Mouse (Mus musculus) granulocyte monocyte progenitor cell, adult 5-6 weeks (primary cell): ENCODE measurements around the gene Gm49450. TPM values are rescaled to one million over a fixed set of nuclear protein-coding genes. Genes with fewer than 3 reads are reported as not detected.
"Not testable (repeated sequence)": the region's sequence is repeated elsewhere in the genome, so short reads cannot be mapped to it uniquely, and the experiment has no call there.

Source experiments
- ATAC-seq: replicated peaks from 2 replicates; pipeline ENCODE4 v1.8.0; 2016; ENCODE audit warnings: mild to moderate bottlenecking, moderate TSS enrichment, inconsistent platforms; ENCODE audit not compliant: poor library complexity, severe bottlenecking
- total RNA-seq, 2 experiments: library from RNA; stranded (forward) in 1 of 2; stranded (reverse) in 1 of 2; fragments of 200-712, 200-1000 nt in 1 of 2; fragments of >200 nt in 1 of 2; fragmentation: Nextera tagmentation in 1 of 2; gene quantifications; 2 replicates each; pipeline ENCODE4 v1.2.3; 2014 to 2017

Gm49450 gene
- total RNA-seq, 2 experiments from 2014 or later: not detected

DNA sequence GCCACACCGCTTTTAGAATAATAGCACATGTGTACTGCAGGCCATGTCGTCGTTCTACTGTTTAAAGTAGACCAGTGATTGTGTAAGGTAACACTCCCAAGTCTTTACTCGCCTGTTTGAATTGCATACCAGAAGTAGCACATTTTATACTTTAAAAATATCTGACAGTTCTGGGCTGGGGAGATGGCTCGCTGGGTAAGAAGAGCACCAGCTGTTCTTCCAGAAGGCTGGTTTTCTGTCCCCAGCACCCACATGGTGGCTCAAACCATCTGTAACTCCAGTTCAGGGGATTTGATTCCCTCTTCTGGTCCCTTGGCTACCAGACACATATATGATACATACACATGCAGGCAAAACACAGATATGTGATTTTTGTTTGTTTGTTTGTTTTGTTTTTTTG lies 4.1 kb upstream of the Gm49450 start:
- no peak for ATAC-seq

DNA sequence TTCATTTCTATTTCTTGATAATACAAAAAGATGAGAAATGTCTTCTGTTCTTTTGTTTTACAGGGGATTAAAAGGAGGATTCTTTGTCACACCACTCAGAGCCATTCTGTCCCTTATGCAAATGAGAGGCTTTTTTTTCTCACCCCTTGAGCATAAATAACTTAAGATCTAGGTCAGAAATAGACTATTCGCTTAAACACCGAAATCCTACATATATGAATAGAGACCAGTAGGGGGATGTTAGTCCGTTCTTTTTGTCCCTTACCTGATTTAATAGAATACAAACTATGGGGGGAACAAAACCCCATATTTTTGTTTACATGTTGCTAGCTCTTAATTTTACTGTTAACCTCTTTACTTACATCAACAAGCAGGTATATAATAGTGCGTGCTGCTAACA lies 2.6 kb upstream of the Gm49450 start:
- no peak for ATAC-seq

DNA sequence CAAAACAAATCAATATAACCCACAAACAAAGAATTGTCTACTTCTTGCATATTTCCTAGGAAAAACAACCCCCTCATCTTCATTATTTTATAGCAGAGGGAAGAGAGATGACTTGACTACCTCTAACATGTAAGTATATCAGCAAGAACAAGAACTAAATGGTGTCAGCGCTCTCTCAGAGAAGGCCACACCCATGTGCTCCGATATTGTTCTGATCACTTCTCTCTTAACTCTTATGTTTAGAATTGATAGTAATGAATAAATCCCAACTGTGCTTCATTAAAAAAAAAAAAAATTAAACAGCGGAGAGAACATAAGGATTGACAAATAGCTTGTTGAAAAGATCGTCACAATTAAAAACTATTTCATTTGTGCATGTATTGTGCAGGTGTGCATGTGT lies 2.0 kb upstream of the Gm49450 start:
- no peak for ATAC-seq

DNA sequence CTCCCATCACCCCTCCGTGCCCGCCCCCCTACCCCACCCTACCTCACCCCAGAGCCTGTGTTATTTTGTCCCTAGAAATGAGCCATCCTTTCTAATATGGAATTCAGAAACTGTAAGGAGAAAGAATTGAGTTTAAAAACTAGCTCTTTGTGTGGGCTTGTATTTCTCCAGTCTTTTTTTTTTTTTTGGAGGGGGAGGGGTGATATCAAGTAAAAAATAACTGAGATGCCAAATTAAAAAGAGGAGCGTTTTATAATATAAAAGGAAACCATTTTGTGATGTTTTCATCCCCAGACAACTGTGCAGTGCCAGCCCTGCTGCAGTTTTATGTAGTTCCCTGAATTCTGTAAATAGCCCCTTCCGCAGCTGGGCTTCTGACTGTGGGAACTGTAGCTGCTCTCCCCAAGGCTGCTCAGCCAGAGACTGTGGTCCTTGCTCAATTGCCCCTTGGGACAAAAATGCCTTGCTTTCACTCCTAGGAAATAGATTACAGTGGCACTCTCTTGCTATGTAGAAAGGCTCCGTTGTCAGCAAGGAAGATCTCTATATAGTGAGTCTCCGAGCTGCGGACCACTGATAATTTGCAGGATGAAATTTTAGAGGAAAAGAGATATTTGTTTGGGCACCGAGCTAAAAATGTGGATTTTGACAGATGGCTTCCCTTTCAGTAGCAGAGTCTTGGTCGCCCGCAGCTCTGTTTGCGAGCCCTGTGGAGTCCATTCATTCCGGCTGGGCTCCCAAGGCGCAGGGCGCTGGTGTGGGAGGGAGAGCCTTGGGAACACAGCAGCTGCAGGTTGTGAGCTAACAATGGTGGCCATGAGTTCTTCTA lies 1.3 kb upstream of the Gm49450 start:
- ATAC-seq: no peak

DNA sequence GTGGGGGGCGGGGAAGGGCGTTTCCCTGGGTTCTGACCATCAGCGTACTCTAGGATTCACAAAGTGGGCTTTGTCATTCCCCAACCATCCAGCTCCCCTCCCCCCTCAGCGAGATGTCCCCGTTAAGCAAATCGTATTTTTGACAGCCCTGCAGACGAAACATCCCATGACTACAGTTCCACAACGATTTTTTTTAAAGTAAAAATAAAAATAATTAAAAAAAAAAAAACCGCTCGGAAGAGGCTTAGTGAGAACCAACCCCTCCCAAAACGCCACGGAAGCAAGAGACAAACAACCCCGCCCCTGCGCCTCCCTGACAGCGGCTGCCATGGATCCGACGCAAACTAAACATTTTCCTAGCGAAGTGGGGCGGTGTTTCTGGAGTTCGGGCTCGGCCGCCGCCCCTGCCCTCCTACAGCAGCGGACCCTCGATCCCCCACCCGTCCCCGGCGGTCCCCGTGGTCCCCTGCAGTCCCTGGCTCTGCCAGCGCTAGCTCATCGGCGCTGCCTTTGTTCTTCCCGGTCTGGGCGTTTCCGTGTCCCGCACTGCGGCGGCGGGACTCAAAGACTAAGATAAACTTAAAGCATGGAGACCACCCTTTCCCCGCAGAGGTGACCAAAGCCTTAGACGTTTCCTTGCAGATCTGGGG lies 475 bp downstream of the Gm49450 start:
- peak; percentile 74 for ATAC-seq

DNA sequence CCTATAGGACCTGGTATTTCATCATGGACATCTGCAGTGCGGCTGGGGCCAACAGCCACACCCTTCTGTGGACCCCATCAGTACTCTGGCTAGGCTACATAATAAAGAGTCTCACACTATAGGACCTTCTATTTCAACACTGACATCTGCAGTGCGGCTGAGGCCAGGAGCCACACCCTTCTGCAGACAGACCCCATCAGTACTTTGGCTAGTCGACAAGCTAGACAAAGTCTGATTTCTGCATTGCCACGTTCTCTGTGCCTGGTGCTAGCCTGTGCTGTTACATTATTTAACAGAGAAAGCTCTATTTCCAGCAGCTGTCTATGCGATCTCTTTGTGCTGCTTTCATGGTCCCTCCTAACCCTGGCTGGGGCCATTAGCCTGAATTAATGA lies 1.3 kb downstream of the Gm49450 start:
- ATAC-seq: no peak

DNA sequence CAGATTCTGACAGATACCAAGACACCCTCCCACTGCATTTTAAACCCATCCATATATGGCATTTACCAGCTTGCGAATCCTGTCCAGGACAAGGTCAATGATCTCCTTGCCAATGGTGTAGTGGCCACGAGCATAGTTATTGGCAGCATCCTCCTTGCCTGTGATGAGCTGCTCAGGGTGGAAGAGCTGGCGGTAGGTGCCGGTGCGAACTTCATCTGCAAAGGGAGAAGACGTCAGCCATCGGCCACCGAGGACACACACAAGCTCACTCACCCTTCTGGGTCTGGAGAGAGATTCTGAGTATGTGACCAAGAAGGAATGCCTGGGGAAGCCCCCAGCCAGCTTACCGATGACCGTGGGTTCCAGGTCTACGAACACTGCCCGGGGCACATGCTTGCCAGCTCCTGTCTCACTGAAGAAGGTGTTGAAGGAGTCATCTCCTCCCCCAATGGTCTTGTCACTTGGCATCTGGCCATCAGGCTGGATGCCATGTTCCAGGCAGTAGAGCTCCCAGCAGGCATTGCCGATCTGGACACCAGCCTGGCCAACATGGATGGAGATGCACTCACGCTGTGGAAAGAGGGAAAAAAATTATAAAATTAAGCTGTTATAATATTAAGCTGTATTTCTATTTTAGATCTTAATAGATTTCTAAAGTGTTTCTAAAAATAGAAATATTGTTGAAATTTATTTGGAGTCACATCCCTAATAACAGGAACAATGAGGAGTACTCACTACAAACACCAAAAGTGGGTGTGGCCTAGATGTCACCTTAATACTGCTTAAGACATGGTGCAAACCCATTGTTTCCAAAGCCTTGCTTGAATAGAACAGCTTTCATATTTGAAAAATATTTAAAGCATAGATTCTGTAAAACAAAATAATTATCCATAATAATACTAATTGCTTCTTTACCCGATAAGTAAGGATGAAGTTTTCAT lies 2.0 kb downstream of the Gm49450 start:
- not testable (repeated sequence) for ATAC-seq

DNA sequence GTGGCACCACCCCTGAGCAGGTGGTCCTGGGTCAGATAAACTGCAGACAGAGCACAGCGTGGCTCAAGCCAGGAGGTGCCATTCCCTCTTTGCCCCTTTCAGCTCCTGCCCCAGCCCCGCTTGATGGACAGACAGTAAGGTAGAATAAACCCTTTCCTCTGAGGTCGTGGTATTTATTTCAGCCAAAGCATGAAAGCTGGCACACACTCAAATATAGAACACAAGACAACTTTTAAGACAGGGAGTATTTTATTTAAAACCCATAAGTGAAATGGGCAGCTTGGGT lies 3.8 kb downstream of the Gm49450 start:
- no peak for ATAC-seq

DNA sequence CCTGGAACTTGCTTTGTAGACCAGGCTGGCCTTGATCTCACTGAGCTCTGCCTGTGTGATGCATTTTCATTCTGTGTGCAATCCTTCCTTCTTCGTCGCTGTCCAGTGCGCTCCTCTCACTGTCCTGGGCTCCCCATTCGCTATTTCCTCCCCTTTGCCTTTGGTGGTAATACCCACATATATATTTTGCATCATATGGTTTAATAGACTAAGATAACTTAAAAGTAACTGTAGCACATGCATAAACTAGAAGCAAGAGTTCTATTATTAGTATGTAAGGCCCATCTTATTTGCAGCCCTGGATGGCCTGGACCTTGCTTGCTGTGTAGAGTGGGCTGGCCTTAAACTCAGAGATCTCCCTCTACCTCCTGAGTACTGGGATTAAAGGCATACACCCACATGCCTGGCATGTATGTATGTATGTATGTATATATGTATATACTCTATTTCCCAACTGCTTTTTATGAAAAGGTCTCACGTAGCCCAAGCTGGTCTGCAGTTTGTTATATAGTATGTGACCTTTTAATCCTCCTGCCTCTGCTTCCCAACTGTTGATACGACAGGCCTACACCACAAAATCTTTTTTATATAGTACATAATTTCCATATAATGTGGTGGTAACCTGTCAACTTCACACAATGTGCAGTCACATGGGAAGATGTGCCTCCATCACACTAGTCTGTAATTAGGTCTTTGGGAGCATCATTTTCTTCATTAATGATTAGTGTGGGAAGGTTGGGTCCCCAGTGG lies 4.3 kb downstream of the Gm49450 start:
- no peak for ATAC-seq

DNA sequence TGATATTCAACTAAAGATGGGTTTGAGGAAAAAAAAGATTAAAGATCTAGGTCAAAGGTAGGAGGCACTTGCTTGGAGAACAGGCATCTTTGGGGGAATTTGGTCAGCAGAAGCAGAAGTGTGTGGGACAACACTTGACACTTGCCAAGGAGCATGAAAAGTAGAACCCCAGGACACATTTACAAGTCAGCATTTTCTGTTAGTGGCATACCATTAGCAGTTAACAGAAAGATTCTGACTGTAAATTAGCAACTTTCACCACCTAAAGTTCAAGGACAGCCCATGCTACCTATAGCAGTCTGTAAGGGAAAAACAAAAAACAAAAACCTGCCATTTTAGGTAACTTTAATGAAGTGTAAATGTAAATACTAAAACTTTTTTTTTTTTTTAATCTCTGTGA lies 5.0 kb downstream of the Gm49450 start:
- ATAC-seq: no peak

DNA sequence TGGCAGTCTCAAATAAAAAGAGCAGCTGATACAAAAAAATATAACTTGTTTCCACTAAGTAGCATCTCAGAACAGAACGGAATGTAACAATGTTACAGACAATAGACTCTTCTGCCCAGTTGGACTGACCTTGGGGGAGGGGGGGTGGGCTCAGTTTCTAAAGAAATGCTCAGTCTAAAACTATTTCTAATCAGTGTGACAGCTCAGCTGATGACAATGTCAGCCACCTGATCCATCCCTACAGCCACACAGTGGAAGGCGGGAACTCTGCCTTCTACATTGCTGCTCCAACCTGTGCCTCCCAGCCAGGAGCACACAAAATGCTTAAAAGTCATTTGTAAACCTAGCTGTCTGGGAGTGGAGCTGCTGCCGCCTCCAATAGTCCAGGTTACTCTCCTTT lies 5.5 kb downstream of the Gm49450 start:
- ATAC-seq: no peak

DNA sequence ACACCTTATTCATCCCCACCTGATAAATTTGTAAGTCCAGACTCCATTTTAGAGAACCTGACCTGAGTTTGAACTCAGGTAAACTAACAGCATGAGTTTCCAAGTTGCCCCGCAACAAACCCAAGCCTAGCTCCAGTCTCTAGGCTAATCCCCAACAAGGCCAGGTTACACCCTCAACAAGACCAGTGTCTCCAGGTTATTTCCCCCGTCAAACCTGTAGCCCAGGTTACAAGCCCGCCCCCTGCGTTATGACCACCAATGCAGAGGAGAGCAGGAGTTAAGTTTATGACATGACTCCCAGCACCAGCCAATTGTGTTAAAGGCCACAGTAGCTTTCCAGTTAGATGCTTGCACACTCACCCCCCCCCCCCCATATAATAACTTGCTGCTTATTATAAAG lies 10.2 kb downstream of the Gm49450 start:
- no peak for ATAC-seq

DNA sequence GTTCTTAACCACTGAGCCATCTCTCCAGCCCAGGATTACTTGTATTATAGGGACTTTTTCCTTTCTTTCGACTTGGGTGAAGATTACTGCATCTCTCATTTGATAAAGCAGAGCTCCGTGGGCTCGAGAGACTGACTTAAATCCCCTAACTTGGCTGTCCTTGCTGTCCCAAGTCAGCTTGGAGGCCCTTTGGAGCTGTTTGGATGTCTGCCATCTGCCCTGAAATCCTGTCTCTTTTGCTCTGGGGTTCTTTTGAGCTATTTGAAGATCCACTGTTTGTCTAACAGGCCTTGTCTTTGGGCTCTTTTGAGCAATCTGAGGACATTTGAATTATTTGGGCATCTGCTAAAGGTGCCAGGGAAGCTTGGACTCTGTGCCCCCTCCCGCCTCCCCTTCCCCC lies 11.3 kb downstream of the Gm49450 start:
- ATAC-seq: no peak

DNA sequence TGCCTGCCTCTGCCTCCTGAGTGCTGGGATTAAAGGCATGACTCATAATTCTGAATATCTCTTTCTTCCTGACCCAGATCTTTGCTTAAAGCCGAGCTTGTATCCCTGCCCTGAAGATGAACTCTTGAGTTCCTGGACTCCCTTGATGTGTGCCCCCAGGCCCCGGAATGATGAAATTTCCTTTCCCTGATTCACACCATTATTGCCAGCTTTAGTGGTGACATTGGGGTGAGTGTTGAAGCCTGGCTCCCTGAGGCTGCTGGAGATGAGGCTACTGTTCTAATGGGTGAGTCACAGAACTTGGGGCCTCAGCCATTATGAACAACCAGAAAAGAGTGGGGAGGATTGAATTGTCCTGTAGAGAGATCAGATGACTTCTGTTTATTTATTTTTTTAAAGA lies 11.8 kb downstream of the Gm49450 start:
- no peak for ATAC-seq

DNA sequence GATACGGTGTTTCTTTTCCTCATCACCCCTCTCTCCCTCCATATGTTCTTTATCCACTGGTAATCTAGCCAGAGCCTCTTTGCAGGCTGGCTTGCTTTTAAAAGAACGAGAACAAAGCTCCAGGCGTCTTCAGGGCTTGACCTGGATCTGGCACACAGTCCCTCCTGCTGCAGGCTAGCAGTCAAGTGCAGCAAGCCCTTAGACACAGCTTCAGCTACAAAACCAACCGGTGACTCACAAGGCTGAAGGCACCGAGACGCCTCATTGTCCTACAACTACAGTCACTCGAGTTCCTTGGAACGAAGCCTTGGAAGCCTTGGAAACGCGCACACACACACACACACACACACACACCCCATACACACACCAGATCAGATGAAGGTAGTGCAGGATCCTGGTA lies 12.5 kb downstream of the Gm49450 start:
- ATAC-seq: no peak

DNA sequence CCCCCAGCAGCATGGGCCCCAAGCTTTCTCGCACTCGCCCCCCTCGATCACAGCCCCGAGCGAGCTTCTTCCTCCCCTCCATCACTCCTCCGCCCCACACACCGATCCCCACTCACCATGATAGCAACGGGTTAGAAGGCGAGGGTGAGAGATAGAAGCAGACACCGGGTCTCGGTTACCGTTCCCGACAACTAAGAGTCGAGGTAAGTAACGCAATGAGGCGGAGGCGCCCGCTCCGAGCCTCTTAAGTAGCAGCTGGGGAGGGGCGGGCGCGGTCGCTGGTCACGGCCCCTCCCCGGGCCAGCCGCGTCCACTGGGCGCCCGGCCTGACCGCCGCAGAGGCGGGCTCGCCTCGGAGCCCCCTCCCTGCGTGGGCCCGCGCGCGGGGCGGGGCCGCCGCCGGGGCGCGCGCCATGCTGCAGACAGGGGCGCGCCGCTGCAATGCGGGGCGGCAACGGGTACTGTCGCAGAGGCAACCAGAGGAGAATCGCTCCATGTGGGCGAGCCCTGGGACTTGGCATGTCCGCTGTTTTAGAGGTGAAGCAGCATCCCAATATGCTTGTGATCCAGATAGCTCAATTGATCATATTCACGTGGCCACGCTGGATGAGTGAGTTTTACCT lies 19.0 kb downstream of the Gm49450 start, which contains the start of gene Tuba1b:
TSS of gene Tuba1b (minus strand) at position 349 of the 623 bp plus-strand sequence.
- ATAC-seq: peak; percentile 73

DNA sequence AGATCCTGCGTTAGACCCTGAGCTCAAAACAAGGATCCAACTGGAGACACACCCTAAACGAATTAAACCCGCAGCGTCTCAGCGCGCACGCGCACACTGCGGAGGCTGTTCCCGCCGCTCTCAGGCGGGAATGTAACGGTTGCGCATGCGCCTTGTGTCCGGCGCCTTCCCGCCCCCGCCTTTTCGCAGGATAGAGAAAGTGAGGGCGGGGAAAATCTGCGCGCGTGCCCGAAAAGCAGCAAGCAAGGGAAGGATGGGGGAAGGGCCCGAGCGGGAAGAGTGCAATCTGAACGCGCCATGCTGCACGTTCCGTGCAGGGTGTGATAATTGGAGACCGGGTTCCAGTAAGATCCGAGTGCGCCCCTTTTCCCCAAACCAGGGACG lies 19.5 kb downstream of the Gm49450 start:
- peak; percentile 57 for ATAC-seq

DNA sequence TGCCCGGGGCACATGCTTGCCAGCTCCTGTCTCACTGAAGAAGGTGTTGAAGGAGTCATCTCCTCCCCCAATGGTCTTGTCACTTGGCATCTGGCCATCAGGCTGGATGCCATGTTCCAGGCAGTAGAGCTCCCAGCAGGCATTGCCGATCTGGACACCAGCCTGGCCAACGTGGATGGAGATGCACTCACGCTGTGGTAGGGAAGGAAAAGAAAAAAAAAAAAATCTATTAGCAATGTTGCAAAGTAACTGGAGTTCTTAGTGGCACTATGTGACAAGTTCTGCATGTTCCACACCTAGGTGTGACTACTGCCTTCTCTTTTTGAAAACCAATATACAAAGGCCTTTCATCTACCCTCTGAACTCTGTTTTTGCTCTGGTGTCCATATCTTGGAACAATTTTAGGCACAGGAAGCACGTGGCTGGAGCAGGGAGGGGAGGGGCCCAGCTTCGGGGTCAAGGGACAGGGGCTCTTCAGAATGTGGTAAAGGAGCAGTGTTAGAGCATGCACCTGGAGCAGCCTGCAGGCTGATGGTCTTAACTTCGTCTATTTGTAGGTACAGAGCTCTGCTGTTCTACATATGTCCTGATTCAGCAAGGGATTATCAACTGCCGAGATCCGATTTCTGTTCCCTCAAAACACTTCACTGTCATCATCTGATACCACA lies 20.2 kb downstream of the Gm49450 start:
- not testable (repeated sequence) for ATAC-seq

DNA sequence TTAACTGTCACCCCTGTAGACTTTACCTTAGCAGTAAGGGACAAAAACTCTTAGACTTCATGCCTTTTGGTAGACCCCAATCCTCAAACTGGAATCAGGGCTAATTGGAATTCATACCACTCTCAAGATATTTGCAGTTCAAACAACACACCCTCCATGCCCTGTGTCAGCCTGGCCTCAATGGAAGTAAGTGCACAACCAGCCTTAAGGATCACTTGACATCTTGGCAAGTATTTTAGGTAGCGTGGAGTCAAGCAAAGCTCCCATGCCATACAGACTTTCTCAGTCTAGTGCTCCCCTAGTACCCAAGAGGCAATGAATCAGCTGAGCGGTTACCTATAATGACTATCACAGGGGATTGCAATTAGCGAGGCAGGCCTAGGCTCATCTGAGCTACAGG lies 22.4 kb downstream of the Gm49450 start:
- no peak for ATAC-seq
